In genomic region chr1:182587706-182588105, GRCm38 (mm10) we compare ENCODE assay signal across 24 mouse cellular contexts. TPM values are rescaled to one million over a fixed set of nuclear protein-coding genes. Genes with fewer than 3 reads are reported as not detected.
DNase-seq lines count a peak whose midpoint lies in the region; ATAC-seq and TF ChIP-seq lines count a peak whose summit lies in the region.
"Had no signal": no experiment of that assay in that cellular context is flagged by ENCODE, and none has a peak within 500 bp of the region (broad histone marks: within the 10 kb centered on the region; RNA-seq: fewer than 3 reads in every experiment).

No protein-coding gene starts in this region.

- 0 out of 2 replicates have a peak, but pooled peaks have one; percentile 40 for ATAC-seq in liver, embryonic 12.5 days
- ATAC-seq in liver, embryonic 16.5 days (ENCODE audit: low read depth): peak; percentile 50; the same call in 1 of the 2 replicates
- ATAC-seq: forebrain, embryonic 13.5 days; forebrain, embryonic 15.5 days; forebrain, postnatal 0 days had no signal

- no peak for TF ChIP-seq POLR2A in liver, adult 2 months (IDR thresholded peaks at IDR 0.05; ENCODE audit: extremely low read depth, insufficient read depth, low read length)

- no peak for TF ChIP-seq CTCF in liver, adult 2 months (IDR thresholded peaks at IDR 0.05; ENCODE audit: low read depth, low read length)

- WGBS in liver, adult 2 months: 20% methylated on average over 4 of the region's 4 CpGs
- WGBS in liver, embryonic 12.5 days (ENCODE audit: insufficient replicate concordance): 48% methylated on average over 4 of the region's 4 CpGs
- WGBS in liver, embryonic 16.5 days (ENCODE audit: insufficient replicate concordance): 39% methylated on average over 4 of the region's 4 CpGs

- DNase-seq in liver, adult 2 months (ENCODE audit: extremely low read depth, low read depth, low spot score): peak; percentile 80
- DNase-seq in liver: no peak
- peak; percentile 71 for DNase-seq in yolk sac, embryonic 10.5 days (ENCODE audit: low spot score)
- no peak for DNase-seq in MN1 (ENCODE audit: low spot score)
- DNase-seq in urinary bladder, postnatal 4 days (ENCODE audit: low spot score in 2 of 2): no peak
- no peak for DNase-seq in left cerebral cortex, adult 18-20 months (ENCODE audit: low spot score in 2 of 2)
- DNase-seq: adrenal gland, adult 2 months; adrenal gland, postnatal 10 days; adrenal gland, postnatal 25 days; cerebellum, adult 11 months; cerebellum, adult 18-20 months; cerebellum, adult 8-10 months; cerebellum, postnatal 10 days; cerebellum, postnatal 25 days; forebrain, postnatal 0 days had no signal

- H3K4me2 ChIP-seq in liver, embryonic 12.5 days: no peak overlapping the region
- no peak overlapping the region for H3K4me2 ChIP-seq in liver, embryonic 16.5 days (ENCODE audit: low read depth, low read length)
- H3K4me2 ChIP-seq: embryonic facial prominence, embryonic 12.5 days; forebrain, embryonic 13.5 days; forebrain, embryonic 15.5 days had no signal

- H3K36me3 ChIP-seq in liver, adult 2 months (ENCODE audit: control insufficient read depth, insufficient read depth, low read length): no peaks in the 10 kb centered on the region
- H3K36me3 ChIP-seq in liver, embryonic 12.5 days: no peaks in the 10 kb centered on the region
- no peaks in the 10 kb centered on the region for H3K36me3 ChIP-seq in liver, embryonic 16.5 days (ENCODE audit: control insufficient read depth, insufficient read depth)
- H3K36me3 ChIP-seq: embryonic facial prominence, embryonic 10.5 days; embryonic facial prominence, embryonic 12.5 days; forebrain, embryonic 15.5 days; G1E had no signal

- H3K9me3 ChIP-seq in liver, embryonic 12.5 days (replicated peaks): no peaks in the 10 kb centered on the region
- H3K9me3 ChIP-seq in liver, embryonic 16.5 days (replicated peaks; ENCODE audit: control insufficient read depth, low read length): no peaks in the 10 kb centered on the region
- H3K9me3 ChIP-seq: embryonic facial prominence, embryonic 10.5 days; embryonic facial prominence, embryonic 12.5 days; forebrain, embryonic 13.5 days; forebrain, embryonic 15.5 days had no signal

- no peak overlapping the region for H3K4me3 ChIP-seq in liver, adult 2 months (ENCODE audit: insufficient read depth, low read depth, low read length)
- H3K4me3 ChIP-seq in liver, embryonic 12.5 days: no peak overlapping the region
- no peak overlapping the region for H3K4me3 ChIP-seq in liver, embryonic 16.5 days (ENCODE audit: low read depth, low read length)
- H3K4me3 ChIP-seq: embryonic facial prominence, embryonic 10.5 days; embryonic facial prominence, embryonic 12.5 days; forebrain, embryonic 13.5 days; forebrain, embryonic 15.5 days had no signal

- H3K79me2 ChIP-seq in liver, adult 2 months (ENCODE audit: control insufficient read depth, insufficient read depth, low read length): no peaks in the 10 kb centered on the region

- H3K27ac ChIP-seq in liver, adult 2 months (replicated peaks; ENCODE audit: insufficient read depth, low read depth, low read length): no peak overlapping the region
- no peak overlapping the region for H3K27ac ChIP-seq in liver, embryonic 12.5 days
- H3K27ac ChIP-seq in liver, embryonic 16.5 days (ENCODE audit: low read length): no peak overlapping the region
- H3K27ac ChIP-seq: embryonic facial prominence, embryonic 10.5 days; embryonic facial prominence, embryonic 12.5 days; forebrain, embryonic 13.5 days; forebrain, embryonic 15.5 days had no signal

- no peaks in the 10 kb centered on the region for H3K27me3 ChIP-seq in liver, adult 2 months (ENCODE audit: control insufficient read depth, insufficient read depth, low read length)
- H3K27me3 ChIP-seq in liver, embryonic 12.5 days (replicated peaks): peaks cover 26% of the 10 kb centered on the region
- no peaks in the 10 kb centered on the region; the same call in 1 of the 2 replicates for H3K27me3 ChIP-seq in liver, embryonic 16.5 days (ENCODE audit: control insufficient read depth, insufficient read depth, low read depth, low read length)
- H3K27me3 ChIP-seq: embryonic facial prominence, embryonic 12.5 days; forebrain, embryonic 15.5 days had no signal

- peaks cover 1% of the 10 kb centered on the region; the same call in 1 of the 2 replicates for H3K4me1 ChIP-seq in liver, adult 2 months (ENCODE audit: control insufficient read depth, insufficient read depth, low read length)
- peaks cover 7% of the 10 kb centered on the region; the same call in 1 of the 2 replicates for H3K4me1 ChIP-seq in liver, embryonic 12.5 days
- H3K4me1 ChIP-seq in liver, embryonic 16.5 days (ENCODE audit: control insufficient read depth, low read depth, low read length): no peaks in the 10 kb centered on the region

- no peak overlapping the region for H3K9ac ChIP-seq in liver, adult 2 months (ENCODE audit: low read depth, low read length)
- no peak overlapping the region for H3K9ac ChIP-seq in liver, embryonic 12.5 days
- H3K9ac ChIP-seq in liver, embryonic 16.5 days (ENCODE audit: low read depth, low read length): no peak overlapping the region
- H3K9ac ChIP-seq: embryonic facial prominence, embryonic 12.5 days; forebrain, embryonic 13.5 days; forebrain, embryonic 15.5 days; forebrain, postnatal 0 days had no signal

RNA-seq across cellular contexts. Expression of gene Capn8, which starts 22.9 kb away (rescaled TPM):
- total RNA-seq in liver, adult 2 months (2014; rRNA removed): 0.09 and 0.20 TPM in 2 replicates
- polyA plus RNA-seq in liver, adult 2 months (2012; rRNA removed): 0.04 TPM in 2 replicates
- not detected in 2 replicates for polyA plus RNA-seq in liver, embryonic 12.5 days (2016; fragmentation: Nextera tagmentation; extraction: Ambion mirVana)
- 0.05 TPM in 1 of 2 replicates, not detected in the other for polyA plus RNA-seq in liver, embryonic 16.5 days (2015; fragmentation: Nextera tagmentation; extraction: Ambion mirVana)
- total RNA-seq in left cerebral cortex, adult 18-20 months (2021): not detected
- total RNA-seq: adrenal gland, postnatal 10 days; CH12.LX; forebrain, postnatal 0 days; G1E had no signal
- polyA plus RNA-seq: adrenal gland, adult 2 months; C2C12; embryonic facial prominence, embryonic 10.5 days; G1E had no signal

Comparison
In these comparisons a context has a peak if more than half of its experiments do, and no peak if none do; other contexts are left out.
1. DNase-seq: peak in liver, adult 2 months (single experiment) and yolk sac, embryonic 10.5 days (single experiment); none in liver (single experiment), MN1 (single experiment), urinary bladder, postnatal 4 days (0 of 2) and left cerebral cortex, adult 18-20 months (0 of 2).